Mouse (Mus musculus) induced T-regulatory cell, adult 2 months (primary cell): ENCODE measurements around the gene Hist1h2bh.
"Not testable (repeated sequence)": the region's sequence is repeated elsewhere in the genome, so short reads cannot be mapped to it uniquely, and the experiment has no call there.

Experiments used
- DNase-seq: peaks from one replicate; pipeline ENCODE4 v3.0.0-alpha.2; 2012; ENCODE audit warnings: low read depth

Hist1h2bh gene

GRCm38 (mm10) chr13:23542999-23543607 is at the start of gene Hist1h2bh:
Hist1h2bh (minus strand) TSS chr13:23543392.
- DNase-seq: peak; percentile 96

GRCm38 (mm10) chr13:23592614-23593013 is 49.4 kb upstream of the Hist1h2bh start:
- DNase-seq: no peak

GRCm38 (mm10) chr13:23591886-23592285 is 48.7 kb upstream of the Hist1h2bh start:
- not testable (repeated sequence) for DNase-seq

DNA sequence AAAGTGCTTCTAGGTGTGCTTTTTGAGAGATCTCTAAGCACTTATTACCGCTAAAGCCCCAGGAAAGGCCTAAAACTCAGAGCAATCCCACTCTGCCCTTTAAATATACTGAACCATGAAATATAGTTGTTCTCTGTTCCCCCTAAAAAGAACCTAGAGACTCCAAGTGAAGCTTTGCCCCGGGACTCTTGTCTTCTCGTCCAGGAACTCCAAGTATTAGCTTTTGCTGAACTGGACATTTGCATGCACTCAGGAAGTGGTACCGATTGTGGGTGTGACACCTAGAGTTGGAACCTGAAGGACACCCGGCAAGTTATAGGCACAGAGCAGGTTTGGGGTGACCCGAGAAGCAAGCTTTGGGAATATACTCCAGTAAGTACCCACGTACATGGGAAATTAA is 48.0 kb upstream of the Hist1h2bh start:
- no peak for DNase-seq

DNA sequence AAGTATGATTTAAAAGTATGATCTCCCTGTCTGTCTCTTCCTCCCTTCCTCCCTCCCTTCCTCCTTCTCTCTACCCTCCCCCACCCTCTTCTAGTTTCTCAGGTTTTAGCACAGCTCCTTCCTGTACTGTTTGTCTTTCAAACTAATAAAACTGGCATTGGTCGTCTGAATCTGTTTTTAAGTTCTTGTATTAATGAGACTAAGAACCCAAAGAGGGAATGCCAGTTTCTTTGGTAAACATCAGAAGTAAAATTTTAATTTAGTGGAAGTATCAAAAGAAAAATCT is 43.7 kb upstream of the Hist1h2bh start:
- DNase-seq: peak; percentile 58

DNA sequence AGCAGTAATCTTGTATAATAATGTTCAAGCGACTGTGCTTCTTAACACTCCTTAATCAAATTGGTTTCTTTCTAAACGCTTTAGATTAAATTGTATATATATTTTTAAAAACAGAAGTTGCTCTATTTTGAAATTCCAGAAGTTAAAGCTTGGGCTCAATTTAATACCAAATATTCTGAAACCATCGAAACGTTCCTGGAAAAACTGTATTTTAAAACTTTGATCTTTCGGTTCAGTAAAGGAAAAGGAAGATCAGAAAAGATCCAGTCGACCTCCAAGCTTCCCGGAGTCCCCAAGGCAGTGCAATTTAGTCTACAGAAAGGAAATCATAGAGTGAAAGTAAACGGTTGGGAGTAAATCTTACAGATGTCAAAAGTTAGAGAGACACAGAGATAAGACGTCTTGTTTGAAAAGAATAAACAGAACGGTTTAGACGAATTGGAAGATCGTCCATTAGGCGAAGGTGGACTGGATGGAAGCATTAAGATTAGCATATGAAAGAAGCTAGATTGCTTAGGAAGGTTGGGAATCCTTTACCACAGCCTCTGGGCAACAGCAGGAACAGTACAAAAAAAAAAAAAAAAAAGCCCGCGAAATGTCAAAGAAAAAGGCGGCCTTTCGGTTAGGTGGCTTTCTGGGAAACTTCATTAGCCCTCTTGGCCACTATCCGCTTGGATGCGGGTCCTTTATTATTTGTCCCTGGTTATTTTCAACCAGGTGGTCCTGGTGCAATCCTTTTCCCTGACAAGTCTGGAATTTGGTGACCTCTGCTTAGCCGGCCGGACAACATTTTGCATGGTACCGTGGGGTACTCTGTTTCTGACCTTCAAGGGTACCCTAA is 43.1 kb upstream of the Hist1h2bh start:
- no peak for DNase-seq

GRCm38 (mm10) chr13:23585442-23586098 is 42.4 kb upstream of the Hist1h2bh start:
- peak; percentile 94 for DNase-seq

DNA sequence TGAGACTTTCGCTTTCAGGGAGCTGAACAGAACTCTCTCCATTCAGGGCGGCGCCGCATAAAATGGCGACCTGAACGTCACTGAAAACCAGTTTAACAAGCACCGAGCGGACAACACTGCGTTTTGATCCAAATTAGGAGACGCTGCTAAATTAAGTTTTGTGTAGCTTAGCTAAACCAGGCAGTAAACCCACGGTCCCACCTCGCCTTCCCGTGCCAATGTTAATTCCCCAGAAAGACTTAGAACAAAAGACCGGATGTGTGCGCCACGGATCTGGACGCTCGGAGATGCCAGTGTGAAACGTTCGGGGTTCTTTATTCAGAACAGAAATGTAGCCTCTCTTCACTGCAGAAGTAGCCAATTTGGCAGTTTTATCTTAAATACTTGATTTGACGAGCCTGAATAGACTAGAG is 41.8 kb upstream of the Hist1h2bh start:
- DNase-seq: peak; percentile 91

GRCm38 (mm10) chr13:23584331-23584730 is 41.1 kb upstream of the Hist1h2bh start:
- DNase-seq: no peak

- DNase-seq: peak; percentile 47
Measured at GRCm38 (mm10) chr13:23583387-23584068, 40.3 kb upstream of the Hist1h2bh start.

DNA sequence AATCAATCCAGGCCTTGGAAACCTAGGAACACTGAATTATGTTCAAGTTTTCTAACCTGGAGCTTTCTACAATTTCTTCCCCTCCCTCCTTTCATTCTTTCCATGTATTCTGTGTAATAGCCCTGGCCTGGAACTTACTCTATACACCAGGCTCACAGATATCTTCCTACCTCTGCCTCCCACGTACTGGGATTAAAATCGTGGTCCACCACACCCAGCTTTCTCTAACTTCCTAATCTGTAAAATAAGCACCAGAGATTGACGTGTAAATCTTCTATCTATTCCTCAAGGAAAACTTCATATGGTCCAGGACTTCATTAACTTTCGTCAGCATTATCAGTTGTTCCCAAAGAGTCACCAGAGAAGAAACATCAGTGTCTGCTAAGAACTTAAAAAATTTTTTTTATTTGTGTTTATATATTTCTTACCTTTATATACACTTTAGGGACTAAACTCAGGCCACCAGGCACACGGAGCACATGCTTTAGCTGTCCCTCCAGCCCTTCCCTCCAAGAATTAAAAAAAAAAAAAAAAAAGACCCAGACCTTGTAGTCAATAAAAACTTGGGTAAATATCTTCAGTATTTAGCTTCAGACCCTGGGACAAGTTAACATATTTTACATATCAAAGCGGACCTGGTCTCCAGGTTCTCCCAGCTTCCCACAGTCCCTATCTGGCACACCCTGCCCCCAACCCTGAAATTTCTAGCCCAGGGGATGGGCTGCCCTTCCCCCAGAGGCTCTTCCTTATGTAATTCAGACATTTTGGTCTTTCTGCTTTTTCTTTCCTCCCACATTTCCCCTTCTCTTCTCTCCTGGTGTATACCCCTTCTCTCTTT is 39.2 kb upstream of the Hist1h2bh start:
- peak; percentile 29 for DNase-seq

- DNase-seq: peak; percentile 95
Measured at GRCm38 (mm10) chr13:23581408-23582218, 38.4 kb upstream of the Hist1h2bh start, which contains the start of gene Hist1h4d. Hist1h4d (plus strand) TSS chr13:23581598.

DNA sequence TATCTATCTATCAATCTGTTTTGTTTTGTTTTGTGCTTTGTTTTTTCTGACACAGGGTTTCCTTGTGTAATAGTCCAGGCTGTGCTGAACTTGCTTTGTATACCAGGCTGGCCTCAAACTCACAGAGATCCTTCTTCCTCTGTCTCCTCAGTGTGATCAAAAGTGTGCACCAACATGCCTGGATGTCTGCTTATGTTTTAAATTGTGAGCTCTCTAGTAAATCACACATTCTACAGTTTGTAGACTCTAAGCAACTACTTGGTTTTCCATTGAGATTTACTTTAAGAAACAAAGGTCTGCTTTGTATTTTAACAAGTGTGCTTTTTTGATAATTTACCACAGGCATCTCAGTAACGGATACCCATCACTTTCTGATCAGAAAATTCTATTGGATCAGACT is 34.6 kb upstream of the Hist1h2bh start:
- no peak for DNase-seq

DNA sequence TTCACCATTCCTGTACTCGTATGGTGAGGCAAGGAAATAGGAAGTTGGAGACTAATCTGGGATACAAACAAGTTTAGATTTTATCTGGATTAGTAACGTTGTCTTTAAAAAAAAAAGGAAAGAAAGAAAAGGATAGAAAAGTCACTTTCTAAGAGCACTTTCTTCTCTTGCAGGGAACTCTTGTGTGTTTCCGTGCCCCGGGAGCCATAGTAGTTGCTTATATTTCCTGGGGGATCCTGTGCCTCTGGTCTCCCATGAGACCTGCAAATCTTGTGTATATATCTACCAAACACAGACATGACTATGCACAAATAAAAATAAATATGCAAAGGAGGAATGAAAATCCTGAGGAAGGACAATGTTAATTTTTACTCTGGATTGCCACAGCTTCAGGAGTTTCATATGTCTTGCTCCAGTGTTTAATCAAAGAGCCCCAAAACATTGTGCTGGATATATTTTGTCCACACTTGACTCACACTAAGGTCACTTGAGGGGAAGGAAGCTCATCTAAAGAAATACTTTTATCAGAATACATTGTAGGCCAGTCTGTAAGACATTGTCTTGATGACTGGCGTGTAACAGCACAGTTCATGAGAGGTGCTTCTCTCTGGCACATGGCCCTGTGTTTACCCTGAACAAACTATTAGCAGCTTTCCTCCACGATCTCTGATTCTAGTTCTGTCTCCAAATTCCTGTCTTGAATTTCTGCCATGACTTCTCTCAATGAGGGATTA is 33.9 kb upstream of the Hist1h2bh start:
- DNase-seq: no peak

- peak; percentile 57 for DNase-seq
Measured at GRCm38 (mm10) chr13:23576351-23576881, 33.2 kb upstream of the Hist1h2bh start.

DNA sequence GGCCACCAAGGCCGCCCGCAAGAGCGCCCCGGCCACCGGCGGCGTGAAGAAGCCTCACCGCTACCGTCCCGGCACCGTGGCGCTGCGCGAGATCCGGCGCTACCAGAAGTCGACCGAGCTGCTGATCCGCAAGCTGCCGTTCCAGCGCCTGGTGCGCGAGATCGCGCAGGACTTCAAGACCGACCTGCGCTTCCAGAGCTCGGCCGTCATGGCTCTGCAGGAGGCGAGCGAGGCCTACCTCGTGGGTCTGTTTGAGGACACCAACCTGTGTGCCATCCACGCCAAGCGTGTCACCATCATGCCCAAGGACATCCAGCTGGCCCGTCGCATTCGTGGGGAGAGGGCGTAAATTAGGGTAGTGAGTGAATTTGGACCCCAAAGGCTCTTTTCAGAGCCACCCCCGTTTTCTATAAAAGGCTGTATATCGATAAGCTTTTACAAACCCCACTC is 32.7 kb upstream of the Hist1h2bh start:
- not testable (repeated sequence) for DNase-seq

- DNase-seq: peak; percentile 86
Measured at GRCm38 (mm10) chr13:23575271-23575851, 32.2 kb upstream of the Hist1h2bh start, which contains the start of gene Hist1h3d. Hist1h3d (plus strand) TSS chr13:23575763.

DNA sequence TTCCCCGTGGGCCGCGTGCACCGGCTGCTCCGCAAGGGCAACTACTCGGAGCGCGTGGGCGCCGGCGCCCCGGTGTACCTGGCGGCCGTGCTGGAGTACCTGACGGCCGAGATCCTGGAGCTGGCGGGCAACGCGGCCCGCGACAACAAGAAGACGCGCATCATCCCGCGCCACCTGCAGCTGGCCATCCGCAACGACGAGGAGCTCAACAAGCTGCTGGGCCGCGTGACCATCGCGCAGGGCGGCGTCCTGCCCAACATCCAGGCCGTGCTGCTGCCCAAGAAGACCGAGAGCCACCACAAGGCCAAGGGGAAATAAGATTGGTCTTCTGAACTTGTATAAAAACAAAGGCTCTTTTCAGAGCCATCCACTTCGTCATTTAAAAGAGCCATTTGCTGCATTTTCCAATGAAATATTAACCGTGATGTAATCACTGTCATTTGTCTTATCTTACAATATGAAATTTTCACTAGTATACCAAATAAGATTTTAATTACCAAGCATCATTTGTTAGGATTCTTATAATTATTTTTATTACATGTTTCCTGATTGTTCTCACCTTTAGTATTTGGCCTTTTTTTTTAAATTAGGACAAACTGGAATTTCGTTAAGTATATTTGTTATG is 31.5 kb upstream of the Hist1h2bh start:
- DNase-seq: peak; percentile 72
